Mouse (Mus musculus) cerebellum, postnatal 25 days (tissue): ENCODE results near the gene Myo3a.
A peak's percentile ranks its signal among the peaks of the same experiment; 100 is the strongest.
"Not testable (repeated sequence)": the region's sequence is repeated elsewhere in the genome, so short reads cannot be mapped to it uniquely, and the experiment has no call there.

Source experiments
- DNase-seq, 2 experiments: peaks; one replicate each; pipeline ENCODE4 v3.0.0; 2021; ENCODE audit warnings: mixed read lengths in 2 of 2

The Myo3a gene

DNA sequence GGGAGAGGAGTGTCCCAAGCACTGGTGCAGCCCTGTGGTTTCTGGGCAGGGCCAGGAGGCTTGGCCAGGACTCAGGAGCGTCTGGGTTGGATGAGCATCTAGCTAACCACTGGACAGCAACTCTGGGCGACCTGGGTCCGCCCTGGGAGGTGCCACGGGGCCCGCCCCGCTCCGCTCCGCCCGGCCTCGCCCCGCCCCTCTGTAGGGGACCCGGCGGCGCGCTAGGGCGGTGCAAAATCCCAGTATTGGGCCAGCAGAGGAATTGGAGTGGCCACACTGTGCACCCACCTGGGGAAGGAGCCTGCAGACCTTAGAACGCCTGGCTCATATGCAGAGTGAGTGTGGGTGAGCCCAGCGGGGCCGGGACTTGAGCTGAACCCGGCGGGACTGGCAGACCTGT, at the start of gene Myo3a:
TSS of gene Myo3a (plus strand) at position 196 of the 400 bp plus-strand sequence.
- no peak for DNase-seq

DNA sequence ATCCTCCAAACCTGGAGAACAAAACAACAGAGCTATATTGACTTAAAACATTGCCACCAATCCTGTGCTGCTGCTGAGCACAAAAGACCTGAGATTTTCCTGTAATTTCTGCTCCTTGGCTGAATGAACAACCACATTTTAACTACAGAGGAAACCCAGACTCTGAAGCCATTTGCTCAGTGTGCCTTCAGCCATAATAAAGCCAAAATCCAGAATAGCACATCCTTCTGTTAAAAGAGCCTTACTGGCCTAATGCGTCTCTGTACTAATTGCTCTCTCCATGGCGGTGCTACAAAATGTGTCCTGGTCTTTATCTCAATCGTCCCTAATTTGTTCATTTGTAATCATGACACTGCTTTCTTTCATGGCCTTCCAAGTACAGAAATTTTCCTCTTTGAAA, 23.2 kb downstream of the Myo3a start:
- DNase-seq = no peak

DNA sequence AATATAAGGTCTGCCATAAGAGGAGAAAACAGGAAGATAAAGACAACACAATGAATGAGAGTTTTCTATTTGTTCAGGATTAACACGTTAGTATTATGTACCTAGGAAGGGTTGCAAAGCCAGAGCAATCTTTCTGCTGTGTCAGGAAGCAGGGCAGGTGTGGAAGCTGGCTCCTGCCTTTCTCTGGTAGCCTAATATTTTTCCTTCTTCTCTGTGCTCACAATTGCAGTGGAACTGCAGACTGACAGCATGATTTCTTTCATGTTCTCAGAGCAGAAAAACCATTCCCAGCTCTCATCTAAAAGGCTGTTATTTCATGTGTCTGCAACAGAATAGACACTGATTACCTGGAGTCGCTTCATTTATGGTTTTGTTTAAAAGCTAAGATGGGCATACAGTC, 23.7 kb downstream of the Myo3a start:
- DNase-seq = no peak

DNA sequence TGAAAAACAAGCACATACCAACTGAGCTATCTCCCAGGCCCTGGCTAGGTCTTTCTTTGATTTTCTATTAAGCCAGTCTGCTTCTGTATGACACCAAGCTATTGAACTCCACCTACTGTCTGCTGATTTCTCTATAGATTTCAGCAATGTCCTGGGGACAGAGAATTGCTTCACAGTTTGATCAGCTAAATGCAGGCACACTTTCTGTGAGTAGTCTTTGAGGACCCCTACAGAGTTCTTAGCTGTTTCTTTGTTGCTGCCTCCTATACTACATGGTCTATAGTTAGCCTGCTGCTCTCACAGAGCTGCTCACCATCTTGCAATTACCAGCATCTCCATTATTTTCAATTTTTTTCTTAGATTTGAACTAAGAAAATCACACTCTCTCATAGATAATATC, 28.3 kb downstream of the Myo3a start:
- no peak for DNase-seq

DNA sequence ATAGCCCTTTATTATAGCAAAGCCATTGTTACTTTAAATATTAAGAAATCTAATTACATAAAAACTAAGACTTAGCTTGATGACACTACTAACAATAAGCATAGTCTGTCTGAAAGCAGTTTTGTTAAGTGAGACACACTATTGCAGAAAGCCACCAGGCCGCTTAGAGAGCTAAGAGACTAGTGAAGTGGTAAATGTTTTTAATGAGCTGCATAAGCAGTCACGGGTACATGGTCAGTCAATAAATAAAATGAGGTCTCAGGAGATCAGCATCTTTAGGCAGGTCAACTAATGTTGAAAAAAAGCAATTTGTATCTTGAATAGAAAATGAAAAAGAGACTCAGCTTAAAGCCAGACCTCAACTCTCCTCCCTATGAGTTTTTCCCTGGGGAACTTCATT, 44.3 kb downstream of the Myo3a start:
- no peak for DNase-seq

DNA sequence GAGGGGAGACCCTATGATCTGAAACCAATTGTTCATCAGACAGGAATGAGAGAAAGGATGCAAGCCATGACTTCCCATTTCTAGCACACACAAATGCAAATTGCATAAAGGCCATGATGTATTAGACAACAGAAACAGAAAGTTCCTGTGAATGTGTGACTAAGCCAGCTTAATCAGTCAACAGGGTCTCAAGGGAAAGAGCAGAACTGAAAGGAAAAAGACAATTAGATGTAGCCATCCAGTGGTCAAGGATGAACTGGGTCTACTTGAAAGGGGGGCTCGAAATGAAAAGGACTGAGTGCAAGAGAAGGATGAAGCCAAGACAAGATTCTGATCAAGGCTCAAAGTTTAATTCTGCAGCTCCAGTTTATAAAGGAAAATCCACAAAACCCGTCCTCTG, 58.1 kb downstream of the Myo3a start:
- DNase-seq = no peak

DNA sequence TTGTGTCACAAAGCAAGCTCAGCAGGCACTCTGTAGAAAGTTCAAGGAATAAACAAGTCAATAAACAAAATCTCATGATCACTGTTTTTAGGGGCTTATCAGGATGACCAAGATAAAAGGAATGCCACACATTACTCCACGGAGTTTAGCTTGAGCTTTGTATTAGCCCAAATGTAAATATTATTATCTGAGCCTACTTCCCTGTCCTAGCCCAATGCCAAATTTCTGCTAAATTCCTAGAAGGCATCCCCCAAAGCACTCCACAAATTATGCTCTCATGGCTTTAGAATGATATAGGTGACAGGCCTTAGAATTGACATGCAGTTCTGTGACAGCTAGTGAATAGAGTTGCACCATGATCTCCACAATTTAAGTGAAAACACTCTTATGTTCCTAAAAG, 58.5 kb downstream of the Myo3a start:
- no peak for DNase-seq

DNA sequence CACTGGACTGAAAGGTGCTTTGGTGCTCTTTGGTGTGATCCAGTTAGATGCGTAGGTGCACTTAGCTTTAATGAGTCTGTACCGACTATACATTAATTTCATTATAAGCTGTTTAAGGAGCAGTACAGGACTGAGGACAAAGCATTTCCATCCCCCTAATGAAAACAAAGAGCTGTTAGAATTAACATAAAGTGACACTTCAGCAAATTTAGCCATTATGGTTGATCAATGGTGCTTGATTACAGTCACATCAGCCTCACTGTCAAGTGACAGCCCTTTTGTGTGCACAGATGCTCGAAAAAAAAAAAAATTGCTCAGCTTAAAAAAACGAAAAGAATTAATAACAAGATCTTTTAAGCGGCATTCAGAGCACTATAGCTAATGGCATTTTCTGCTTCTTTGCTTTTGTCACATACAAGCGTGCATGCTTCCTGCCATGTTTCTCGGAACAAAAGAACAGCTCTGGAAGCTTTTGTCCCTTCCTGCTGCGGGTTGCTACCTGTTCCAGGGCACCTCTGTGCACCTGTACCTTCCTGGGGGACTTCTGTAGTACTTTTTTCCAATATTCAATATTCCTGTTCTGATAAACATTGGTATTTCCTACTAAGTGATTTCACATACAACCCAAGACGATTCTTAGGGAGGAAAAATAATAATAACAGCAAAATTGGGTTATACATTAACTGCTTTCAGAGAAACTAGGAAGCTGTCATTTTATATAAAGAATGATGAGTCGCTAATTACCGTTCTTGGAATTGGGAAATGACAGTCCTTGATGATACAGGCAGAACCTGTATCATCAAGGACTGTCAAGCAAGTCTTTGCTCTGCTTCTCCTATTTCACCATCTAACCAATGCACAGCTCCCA, 66.5 kb downstream of the Myo3a start:
- DNase-seq = no peak

DNA sequence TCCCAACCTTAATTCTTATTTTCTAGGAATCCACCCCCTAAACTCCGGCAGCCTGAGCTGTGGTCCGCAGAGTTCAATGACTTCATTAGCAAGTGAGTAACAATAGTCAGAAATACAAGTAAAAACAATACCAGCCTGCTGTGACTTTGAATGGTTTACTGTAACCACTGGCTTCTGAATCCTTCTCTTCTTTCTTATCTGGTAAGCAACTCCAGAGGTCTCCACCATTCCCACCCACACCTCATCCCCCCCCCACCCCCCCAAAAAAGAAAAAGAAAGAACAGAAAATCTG, 67.1 kb downstream of the Myo3a start:
- DNase-seq = no peak

DNA sequence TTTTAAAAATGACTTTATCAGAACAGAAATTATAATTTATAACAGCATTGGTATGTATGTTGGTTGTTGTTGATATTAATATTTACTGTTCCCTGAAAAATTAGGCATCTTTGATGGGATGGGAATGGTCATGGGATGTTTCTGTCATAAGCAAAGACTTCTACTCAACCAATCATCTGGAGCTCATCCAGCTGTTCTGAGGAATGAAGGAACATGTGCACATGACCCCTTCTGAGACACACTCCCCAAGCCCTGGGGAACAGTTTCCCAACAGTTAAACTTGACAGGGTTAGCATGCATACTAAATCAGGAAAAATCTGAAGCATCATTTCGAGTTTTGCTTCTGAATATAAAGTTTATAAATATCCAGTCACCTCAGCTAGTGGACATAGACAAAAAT, 70.6 kb downstream of the Myo3a start:
- DNase-seq = no peak

DNA sequence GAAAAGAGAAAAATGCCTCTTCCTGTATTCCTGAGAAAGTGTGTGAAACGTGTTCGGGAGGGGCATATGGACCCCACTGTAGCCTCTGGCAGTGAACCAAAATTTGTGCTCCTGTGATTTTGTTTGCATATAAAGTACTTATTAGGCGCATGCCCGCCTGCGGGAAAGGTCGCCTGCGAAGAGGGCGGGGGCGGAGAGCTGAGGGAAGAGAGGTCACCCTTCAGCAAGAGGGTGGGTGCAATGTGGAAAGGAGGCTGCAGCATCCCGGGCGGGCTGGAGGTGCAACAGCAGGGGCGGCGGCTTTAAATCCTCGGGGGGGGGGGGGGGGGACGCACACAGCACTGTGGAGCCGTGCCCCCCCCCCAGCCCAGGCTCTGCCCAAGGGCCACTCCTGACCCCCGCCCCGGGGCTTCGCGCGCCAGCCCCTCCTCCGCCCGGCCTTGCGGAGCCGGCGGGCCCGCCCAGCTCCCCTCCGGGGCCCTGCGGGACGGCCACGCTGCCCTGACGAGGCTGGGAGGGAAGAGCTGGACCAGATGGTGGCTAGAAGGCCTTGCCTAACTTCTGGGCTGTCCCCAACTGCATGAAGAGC, 111.1 kb downstream of the Myo3a start:
- peak; percentile 20 to 52 for DNase-seq

DNA sequence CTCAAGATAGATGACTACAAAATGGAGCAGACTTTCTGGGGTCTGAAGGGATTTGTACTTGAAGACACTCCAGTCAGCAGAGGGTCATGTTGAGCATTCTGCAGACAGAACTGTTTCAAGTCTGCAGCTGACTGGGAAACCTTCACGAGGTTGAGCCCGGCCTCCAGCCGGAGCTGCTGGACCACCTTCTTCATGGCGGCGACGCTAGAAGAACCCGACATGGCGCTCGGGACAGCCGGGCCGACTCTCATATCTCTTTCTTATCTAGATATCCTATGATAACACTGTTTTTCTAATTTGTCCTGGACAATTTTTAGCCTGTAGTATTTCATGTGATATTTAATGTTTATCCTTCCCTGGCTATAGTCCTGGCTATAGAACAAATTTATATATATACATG, 183.2 kb downstream of the Myo3a start:
- DNase-seq = not testable (repeated sequence)

DNA sequence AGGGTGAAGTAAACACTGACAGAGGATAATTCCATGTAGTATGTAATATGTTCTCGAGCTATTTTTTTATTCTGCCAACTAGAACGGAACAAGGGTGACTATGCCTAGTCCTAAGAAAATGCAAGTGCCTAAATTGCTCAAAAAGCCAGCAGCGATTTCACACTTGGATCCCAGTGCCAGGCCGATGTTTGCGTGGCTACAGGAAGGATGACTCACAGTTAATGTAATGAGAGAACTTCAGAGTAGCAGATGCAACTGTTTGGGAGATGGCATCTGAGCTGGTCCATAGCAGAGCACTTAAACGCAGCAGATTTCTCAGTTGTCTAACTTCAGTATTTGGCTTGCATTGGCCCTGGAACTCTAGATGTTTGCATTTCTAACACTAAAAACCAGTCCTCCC, 321.1 kb downstream of the Myo3a start:
- DNase-seq = no peak

DNA sequence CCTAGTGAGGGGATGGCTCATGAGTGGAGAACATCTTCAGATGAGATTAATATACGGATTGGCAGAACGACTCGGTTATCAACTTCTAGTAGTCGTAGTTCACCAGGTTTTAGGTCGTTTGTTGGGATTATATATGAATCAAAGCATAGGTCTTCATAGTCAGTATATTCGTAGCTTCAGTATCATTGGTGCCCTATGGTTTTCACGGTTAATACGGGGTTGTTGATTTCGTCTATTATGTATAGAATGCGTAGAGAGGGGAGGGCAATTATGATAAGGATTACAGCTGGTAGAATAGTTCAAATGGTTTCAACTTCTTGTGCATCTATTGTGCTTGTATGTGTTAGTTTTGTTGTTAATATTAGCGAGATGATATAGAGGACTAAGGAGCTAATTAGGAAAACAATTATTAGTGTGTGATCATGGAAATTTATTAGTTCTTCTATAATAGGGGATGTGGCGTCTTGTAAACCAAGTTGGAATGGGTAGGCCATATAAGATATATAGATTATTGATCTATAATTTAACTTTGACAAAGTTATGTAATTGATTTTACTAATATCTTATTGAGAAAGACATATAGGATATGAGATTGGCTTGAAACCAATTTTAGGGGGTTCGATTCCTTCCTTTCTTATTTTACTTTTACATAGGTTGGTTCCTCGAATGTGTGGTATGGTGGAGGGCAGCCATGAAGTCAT, 360.3 kb downstream of the Myo3a start:
- DNase-seq = peak in 1 of 2 experiments; percentile 23

DNA sequence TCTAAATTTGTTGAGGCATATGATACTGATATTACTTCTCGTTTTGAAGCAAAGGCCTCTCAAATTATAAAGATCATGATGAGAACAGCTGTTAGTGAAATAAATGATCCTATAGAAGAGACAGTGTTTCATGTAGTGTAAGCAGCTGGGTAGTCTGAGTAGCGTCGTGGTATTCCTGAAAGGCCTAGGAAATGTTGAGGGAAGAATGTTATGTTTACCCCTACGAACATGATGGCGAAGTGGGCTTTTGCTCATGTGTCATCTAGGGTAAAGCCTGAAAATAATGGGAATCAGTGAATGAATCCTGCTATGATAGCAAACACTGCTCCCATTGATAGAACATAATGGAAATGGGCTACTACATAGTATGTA, 360.9 kb downstream of the Myo3a start:
- DNase-seq = peak; percentile 6 to 35

DNA sequence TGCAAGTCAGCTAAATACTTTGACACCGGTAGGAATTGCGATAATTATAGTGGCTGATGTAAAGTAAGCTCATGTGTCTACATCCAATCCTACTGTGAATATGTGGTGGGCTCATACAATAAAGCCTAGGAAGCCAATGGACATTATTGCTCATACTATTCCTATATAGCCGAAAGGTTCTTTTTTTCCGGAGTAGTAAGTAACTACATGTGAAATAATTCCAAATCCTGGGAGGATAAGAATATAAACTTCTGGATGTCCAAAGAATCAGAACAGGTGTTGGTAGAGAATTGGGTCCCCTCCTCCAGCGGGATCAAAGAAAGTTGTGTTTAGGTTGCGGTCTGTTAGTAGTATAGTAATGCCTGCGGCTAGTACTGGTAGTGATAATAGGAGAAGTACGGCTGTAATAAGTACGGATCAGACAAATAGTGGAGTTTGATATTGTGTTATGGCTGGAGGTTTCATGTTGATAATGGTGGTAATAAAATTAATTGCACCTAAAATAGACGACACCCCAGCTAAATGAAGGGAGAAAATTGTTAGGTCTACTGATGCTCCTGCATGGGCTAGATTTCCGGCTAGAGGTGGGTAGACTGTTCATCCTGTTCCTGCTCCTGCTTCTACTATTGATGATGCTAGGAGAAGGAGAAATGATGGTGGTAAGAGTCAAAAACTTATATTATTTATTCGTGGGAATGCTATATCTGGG, 361.5 kb downstream of the Myo3a start:
- peak in 1 of 2 experiments; percentile 8 for DNase-seq

DNA sequence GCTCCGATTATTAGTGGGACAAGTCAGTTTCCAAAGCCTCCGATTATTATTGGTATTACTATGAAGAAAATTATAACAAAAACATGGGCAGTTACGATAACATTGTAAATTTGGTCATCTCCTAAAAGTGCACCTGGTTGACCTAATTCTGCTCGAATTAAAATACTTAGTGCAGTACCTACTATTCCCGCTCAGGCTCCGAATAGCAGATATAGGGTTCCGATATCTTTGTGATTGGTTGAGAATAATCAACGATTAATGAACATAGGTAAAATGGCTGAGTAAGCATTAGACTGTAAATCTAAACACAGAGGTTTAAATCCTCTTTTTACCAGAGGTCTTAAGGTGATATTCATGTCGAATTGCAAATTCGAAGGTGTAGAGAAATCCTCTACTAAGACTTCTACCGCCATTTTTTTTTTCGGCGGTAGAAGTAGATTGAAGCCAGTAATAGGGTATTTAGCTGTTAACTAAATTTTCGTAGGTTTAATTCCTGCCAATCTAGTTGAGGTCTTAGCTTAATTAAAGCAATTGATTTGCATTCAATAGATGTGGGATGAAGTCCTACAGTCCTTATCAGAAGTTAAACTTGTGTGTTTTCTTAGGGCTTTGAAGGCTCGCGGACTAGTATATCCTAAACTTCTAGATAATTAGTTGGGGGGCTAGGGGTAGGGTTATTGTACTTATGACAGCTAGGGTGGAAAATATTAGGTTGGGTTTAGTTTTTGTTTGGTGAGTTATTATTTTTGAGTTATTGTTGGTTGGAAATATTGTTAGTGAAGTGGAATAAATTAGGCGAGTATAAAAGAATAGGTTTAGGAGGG, 362.3 kb downstream of the Myo3a start:
- DNase-seq = peak in 1 of 2 experiments; percentile 26

DNA sequence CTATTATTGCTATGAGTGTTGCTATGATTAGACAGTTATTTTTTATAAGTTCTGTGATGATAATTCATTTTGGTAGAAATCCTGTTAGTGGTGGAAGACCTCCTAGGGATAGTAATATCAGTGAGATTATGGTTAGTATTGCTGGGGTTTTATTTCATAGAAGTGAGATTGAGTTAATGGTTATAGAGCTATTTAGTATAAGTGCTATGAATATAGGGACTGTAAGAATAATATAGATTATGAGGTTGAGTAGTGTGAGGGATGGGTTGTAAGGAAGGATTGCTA, 362.8 kb downstream of the Myo3a start:
- no peak for DNase-seq

DNA sequence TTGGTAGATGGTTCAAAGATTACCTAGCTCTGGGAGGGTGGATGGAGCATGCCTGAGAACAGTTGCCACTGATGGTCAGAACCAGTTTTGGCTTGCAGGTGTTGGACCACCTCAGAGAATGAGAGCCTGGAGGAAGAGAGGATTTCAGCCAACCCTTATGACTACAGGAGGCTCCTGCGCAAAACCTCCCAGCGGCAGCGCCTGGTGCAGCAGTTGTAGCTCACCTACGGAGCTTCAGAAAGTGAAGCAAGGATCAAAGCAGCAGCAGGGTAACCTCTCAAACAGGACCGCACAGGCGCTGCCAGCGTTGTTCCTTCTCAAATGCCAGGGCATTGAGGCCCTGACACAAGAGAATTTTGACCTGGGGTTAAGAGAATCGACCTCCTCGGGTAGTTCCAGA, 390.6 kb downstream of the Myo3a start:
- DNase-seq = no peak

DNA sequence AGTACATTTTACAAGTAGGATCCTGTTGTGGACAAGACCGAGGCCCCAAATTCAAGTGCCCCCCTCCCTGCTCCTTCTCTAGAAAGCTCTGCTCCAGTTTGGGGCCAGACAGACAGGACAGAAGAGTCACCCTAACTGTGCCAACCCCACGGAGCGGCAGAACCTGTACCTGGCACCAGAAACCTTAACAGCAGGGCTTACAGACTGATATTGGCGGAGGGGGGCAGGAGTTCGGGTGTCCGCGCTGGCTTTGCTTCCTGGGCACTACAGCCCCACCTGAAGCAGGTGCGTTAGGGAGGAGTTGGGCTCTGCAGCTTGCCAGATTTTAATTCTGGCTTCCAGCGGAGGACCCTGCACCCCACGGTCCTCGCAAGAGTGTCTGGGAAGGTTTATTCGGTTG, 392.1 kb downstream of the Myo3a start:
- peak in 1 of 2 experiments; percentile 10 for DNase-seq

DNA sequence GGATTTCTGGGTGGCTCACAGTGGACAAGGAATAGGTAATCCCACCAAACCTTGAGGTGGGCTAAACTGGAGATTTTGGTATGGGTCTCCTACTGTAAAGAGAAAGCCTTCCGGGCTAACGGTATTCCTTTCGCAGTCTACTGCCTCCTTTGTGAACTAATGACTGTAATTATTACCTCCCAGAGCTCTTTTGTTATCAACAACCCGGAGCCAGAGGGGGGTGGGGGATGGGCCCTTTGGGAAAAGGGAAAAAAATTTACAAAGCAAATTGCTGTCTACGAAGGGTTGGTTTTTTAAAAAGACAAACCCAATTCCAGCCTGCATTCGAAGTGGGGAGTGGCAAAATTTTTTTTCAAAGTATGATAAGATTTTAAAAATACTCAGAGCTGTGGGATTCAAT, 392.7 kb downstream of the Myo3a start:
- DNase-seq = no peak

DNA sequence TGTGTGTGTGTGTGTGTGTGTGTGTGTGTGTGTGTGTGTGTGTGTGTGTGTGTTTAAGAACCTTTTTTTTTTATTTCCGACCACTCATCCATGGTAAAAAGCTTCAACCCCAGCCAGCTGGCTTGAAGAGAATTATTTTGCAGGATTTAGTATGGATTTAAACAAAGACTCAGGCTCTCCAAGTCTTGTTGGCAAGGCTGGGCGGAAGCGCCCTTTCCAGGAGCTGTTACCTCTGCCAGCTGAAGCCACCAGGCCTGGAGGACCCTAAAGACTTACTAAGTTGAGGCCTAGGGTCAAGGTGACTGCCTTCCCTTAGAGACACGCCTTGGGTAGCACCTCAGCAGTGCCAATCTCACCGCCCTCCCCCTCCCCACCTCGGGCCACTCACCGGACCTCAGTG, 393.2 kb downstream of the Myo3a start:
- no peak for DNase-seq
